Mouse (Mus musculus): ENCODE measurements around the gene Atp1b4.
A peak's percentile ranks its signal among the peaks of the same experiment; 100 is the strongest.
"Not testable (repeated sequence)": the region's sequence is repeated elsewhere in the genome, so short reads cannot be mapped to it uniquely, and the experiment has no call there.

Gene Atp1b4

DNA sequence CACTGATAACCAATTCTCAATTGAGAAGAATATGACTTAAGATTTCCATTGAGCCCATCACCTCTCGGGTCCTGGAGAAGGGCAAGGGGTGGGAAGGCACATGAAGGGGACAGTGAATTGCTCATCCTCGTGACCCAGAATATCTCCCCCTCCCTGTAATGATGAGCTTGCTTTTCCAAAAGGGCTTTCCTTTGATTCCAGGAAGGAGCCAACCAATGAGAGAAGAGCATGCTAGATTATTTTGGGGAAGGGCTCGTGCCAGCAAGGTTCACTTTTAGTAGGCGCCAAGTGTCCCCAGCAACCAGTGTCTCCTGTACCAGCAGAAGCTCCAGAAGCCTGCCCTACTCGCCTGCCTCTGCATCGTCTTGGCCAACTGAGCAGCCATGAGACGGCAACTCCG is at the start of gene Atp1b4:
Atp1b4 (plus strand) TSS at position 301 of the 400 bp plus-strand sequence.
- no peak for DNase-seq (ENCODE audit: low spot score)

DNA sequence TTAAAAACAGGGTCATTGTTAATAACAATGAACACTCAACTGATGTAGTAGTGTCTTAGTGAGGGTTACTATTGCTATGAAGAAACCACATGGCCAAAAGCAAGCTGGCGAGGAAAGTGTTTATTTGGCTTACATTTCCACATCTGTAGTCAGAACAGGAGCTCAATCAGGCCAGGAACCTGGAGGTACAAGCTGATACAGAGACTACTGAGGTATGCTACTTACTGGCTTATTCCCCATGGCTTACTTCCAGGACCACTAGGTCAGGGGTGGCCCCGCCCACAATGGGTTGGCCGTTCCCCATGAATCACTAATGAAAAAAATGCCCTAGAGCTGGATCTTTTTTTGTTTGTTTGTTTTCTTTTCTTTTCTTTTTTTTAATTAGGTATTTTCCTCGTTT is 7.4 kb upstream of the Atp1b4 start:
- DNase-seq (ENCODE audit: low spot score): no peak

DNA sequence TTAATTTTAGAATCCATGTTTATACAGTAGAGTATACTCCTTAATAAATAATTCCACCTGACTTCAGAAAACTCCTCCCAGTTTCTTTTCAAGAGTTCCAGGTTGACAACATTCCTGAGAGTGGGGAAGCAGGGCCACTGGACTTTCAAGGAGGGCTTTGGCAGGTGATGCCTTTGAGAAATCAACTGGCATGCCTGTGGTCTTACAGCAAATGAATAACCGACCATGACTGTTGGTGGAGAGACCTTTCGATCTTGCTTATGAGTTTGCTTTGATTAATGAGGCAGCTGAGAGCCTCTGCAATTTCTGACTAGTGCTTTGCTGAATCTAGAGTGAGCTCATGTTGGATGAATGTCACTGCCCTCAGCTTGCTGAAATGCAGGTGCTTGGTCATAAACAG is 4.9 kb upstream of the Atp1b4 start:
- DNase-seq (ENCODE audit: low spot score): no peak

DNA sequence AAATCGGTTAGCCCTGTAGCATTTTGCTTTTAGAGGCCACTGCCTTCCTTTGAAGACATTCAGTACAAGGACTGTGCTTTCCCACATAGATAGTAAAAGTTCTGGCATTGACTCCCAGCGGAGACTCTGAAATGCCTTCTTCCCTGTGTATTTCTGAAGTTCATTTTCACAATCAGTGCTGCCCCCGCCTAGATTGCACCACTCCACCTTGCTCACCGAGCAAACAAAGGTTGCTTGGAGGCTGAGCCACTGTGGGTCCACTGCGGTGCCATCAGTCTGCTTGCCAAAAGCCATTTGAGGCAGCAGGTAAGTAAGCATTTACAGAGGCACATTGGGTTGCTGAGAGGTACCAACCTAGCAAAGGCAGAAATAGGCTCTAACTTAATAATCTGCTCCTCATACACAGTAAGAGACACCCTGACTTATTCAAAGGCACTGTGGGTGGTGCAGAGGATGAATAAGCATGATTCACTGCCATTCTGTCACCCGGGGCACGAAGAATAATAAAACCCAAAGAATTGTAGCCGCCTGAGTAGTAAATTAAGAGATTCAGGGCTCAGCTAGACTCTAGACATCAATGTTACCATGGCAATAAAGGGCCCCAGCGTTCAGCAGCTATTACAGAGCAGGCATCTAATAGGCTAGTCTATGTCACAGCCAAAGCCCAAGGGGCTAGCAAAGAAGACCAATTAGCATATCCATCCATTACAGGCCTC is 2.9 kb upstream of the Atp1b4 start:
- no peak for DNase-seq (ENCODE audit: low spot score)

DNA sequence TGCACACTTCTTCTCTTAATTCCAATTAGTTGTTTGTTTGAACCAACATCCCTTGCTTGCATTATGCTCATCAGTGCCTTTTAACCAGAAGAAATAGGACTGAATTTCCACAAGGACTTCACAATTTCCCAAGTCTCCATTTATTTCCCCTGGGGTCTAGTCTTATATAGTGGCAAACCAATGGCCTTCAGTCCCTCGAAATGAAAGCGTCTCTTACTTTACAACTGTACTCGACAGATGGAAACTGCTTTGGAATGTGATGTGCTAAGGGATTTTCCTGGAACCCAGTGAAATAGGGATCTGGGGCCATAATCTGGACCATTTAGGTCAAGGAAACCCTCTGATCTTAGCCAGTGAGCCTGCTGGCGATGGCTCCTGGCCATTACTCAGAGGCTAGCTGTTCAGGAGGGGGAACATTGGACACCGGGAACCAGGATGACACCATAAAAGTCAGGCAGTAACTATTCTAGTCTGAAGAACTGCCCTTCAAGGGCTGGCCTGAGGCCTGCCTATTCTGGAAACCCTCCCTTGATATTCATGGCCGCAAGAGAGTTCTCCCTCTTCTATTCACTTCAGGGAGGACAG is 2.3 kb upstream of the Atp1b4 start:
- DNase-seq (ENCODE audit: low spot score): no peak

DNA sequence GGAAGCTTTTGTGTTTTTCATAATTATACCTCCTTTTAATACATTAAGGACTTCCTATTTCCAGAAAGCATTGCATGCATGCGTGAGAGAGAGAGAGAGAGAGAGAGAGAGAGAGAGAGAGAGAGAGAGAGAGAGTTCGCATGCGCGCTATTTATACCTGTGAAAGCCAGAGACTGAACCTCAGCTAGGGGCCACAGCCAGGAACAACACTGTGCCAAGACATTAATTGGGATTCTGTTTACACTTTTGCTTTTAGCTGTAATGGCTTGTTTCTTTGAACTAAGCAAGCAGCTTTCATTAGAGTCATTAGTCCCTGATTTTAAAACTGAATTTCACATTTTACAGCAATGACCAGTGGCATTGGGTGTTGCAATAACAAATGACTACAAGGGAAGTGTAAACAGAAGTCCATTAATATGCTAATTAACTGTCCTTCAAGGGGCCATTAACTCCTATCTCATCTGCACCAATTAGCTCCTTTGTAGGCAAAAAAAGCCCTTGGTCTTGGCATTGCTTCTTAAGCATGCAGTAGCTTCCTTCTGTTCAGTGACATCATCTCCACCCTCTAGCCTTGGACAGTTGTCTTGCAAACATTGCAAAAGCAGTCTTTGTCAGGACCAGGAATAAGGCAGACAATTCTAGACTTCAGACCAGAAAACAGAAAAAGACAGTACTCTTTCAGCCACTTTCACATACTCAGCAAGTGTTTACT is 14.9 kb downstream of the Atp1b4 start:
- DNase-seq (ENCODE audit: low spot score): no peak

DNA sequence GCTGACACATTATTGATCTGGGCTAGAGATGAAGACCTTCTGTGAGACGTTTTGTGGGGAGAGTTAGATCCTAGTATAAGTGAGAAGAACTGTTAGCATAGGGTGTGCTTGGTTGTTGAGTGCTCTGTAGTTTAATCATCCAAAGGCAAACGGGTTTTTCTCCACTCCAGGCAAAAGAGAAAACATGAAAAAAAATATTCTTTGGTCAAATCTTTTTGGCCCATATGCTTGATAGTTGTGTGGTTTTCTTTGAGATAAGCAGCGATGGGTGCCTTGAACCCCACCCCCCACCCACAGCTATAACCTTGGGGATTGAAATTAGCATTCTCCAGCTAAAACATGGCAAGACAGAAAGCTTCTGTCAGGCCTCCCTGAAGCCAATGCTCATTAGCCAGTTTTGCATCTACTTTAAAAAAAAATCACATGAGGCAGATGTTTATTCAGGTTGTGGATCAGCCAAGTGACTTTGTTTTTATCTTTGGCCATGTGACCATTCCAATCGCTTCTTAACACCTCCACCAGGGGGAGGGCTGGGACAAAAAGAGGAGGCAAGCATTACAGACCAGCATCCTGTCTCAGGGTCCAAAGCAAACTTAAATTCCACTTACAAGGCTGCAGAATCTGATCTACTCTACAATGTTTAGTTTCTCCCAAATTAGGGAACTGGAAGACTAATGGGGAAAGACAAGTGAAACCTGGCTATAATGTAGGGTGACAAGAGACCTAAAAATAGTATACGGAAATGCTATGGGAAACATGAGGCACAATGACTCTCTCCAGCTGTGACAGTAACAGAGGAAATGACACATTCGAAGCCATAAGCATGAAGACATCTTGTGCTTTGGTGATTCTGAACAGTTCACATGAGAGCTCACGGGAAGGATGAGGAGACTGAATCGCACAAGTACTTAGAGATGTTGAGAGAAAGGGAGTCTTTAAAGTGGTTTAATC is 18.6 kb downstream of the Atp1b4 start:
- peak; percentile 5 for DNase-seq (ENCODE audit: low spot score)

DNA sequence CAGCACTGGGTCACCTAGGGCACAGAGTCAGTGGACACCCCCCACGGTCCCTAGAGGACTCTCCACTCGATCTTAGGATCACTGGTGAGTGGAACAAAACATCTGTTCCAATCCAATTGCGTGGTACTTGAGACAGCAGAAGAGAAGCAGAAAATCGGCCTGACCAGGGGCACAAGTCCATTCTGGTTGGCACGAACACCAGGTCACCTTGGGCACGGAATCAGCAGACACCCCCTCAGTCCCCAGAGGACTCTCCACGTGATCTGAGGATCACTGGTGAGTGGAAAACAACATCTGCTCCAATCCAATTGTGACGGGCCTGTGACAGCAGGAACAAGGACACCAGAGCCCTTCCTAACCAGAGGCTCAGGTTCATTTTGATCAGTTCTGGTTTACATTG is 46.0 kb downstream of the Atp1b4 start:
- DNase-seq (ENCODE audit: low spot score): no peak

DNA sequence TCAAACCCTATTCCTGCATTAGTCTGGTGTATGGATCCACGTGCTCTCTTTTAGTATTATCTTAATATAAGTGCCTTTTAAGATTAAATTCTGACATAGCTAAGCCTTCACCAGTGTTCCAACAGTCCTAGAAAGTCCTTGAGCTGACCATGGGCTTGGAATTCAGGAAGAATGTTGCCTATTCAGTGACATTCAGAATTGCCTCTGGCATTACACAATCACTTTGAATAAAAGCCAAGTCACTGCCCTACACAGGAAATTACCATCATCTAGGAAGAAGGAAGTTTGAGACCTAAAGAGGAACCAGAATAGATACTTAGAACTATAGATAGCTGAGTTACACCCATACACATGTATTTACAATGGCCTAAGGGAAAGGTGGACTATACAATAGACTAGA is 48.6 kb downstream of the Atp1b4 start:
- not testable (repeated sequence) for DNase-seq (ENCODE audit: low spot score)

DNA sequence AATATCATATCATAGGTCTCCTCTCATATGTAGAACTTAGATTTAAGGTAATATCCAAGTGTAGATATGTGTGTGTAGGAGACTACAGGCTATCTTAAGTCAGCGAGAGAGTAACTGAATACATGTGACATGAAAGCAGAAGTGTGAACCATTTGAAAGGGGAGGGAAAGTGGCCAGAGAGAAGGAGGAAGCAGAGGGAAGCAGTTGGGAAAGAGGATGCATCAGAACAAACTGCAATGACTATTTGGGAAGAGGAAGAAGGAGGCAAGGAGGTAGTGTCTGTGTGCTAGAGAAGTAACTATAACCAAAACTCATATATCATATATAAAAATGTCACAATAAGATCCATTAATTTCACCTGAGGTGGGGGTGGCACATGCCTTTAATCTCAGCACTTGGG is 57.2 kb downstream of the Atp1b4 start:
- not testable (repeated sequence) for DNase-seq (ENCODE audit: low spot score)
